ENCODE assay signal across 8 mouse cellular contexts in genomic region chr1:184771202-184771890, GRCm38 (mm10). TPM values are rescaled to one million over a fixed set of nuclear protein-coding genes. Genes with fewer than 3 reads are reported as not detected.
DNase-seq lines count a peak whose midpoint lies in the region; ATAC-seq and TF ChIP-seq lines count a peak whose summit lies in the region.

No protein-coding gene starts in this region.

- no peak for ATAC-seq in Patski
- ATAC-seq in hindbrain, embryonic 15.5 days (ENCODE audit: low FRiP score, low read depth), result peak; percentile 19; the same call in 1 of the 2 replicates
- ATAC-seq in megakaryocyte, adult 5-6 weeks (ENCODE audit: poor library complexity, severe bottlenecking), result peak; percentile 86

- POLR2A ChIA-PET in Patski (lab: Charles Lee), result no interaction called here

- H3K36me3 ChIP-seq in hindbrain, embryonic 15.5 days, result no peaks in the 10 kb centered on the region

- H3K4me3 ChIP-seq in hindbrain, embryonic 15.5 days, result no peak overlapping the region
- H3K4me3 ChIP-seq in left cerebral cortex, adult 2 months, result no peak overlapping the region

- H3K9ac ChIP-seq in hindbrain, embryonic 15.5 days, result no peak overlapping the region

- TF ChIP-seq CTCF in Patski (IDR thresholded peaks at IDR 0.05), result peak; percentile 75
- TF ChIP-seq CTCF in left cerebral cortex, adult 2 months (IDR thresholded peaks at IDR 0.05), result peak; percentile 87

- no peaks in the 10 kb centered on the region for H3K9me3 ChIP-seq in hindbrain, embryonic 15.5 days

- DNase-seq in Patski (ENCODE audit: low read depth, low spot score), result no peak
- DNase-seq in cerebellum, postnatal 25 days, result peak; percentile 68 to 83
- peak; percentile 82 for DNase-seq in gastrocnemius, adult 18-20 months (ENCODE audit: low spot score)
- DNase-seq in left cerebral cortex, adult 2 months (ENCODE audit: extremely low spot score in 1 of 2, low spot score in 2 of 2), result peak; percentile 43 to 64
- DNase-seq in right cerebral cortex, postnatal 10 days (ENCODE audit: low spot score in 2 of 2), result peak; percentile 43 to 75
- peak; percentile 79 for DNase-seq in urinary bladder, postnatal 25 days (ENCODE audit: low spot score)

- no peaks in the 10 kb centered on the region for H3K27me3 ChIP-seq in Patski
- H3K27me3 ChIP-seq in hindbrain, embryonic 15.5 days, result no peaks in the 10 kb centered on the region

- CTCF ChIA-PET in Patski (lab: Charles Lee), result interaction anchor here (0.7 to 1.0 kb wide), 2 partner anchors 9 kb away, joined by 3 read pairs; no protein-coding TSS in a partner anchor

- 34% methylated on average over 18 of the region's 18 CpGs for WGBS in hindbrain, embryonic 15.5 days

- intact Hi-C loops in left cerebral cortex, adult 2 months (cut with DNase I), result no loop called here

- no peak overlapping the region for H3K27ac ChIP-seq in hindbrain, embryonic 15.5 days (replicated peaks)
- H3K27ac ChIP-seq in left cerebral cortex, adult 2 months, result no peak overlapping the region

- peak overlapping the region; percentile 35 for H3K4me2 ChIP-seq in hindbrain, embryonic 15.5 days

- H3K4me1 ChIP-seq in hindbrain, embryonic 15.5 days (replicated peaks), result peaks cover 6% of the 10 kb centered on the region; the same call in 1 of the 2 replicates

- in situ Hi-C loops in Patski (cut with MboI; ENCODE audit: low pct_unique_long_range_greater_than_20kb), result no loop called here

RNA-seq across cellular contexts. Expression of gene Hlx, which starts 38.9 kb away (rescaled TPM):
- polyA plus RNA-seq in Patski (2021), result 1.3 TPM
- total RNA-seq in gastrocnemius, adult 18-20 months (2021), result 1 to 10 TPM; 3.2 to 6.8 TPM
- 2.3 and 3.1 TPM in 2 replicates for polyA plus RNA-seq in hindbrain, embryonic 15.5 days (2015; fragmentation: Nextera tagmentation; extraction: Ambion mirVana)
- total RNA-seq in left cerebral cortex, adult 2 months (2021), result under 1 TPM; 0.30 to 0.84 TPM
- 29.3 and 39.3 TPM in 2 replicates for total RNA-seq in megakaryocyte, adult 5-6 weeks (2015)
- total RNA-seq in megakaryocyte, adult 5-6 weeks (2017), result 23.3 and 27.1 TPM in 2 replicates

RNA-seq across cellular contexts. Expression of gene Marc1, which starts 39.8 kb away (rescaled TPM):
- polyA plus RNA-seq in Patski (2021), result not detected
- under 1 TPM; 0.18 to 0.24 TPM for total RNA-seq in gastrocnemius, adult 18-20 months (2021)
- 0.31 TPM in 1 of 2 replicates, not detected in the other for polyA plus RNA-seq in hindbrain, embryonic 15.5 days (2015; fragmentation: Nextera tagmentation; extraction: Ambion mirVana)
- under 1 TPM in 1 of 2 experiments, not detected in 1; 0.26 TPM for total RNA-seq in left cerebral cortex, adult 2 months (2021)
- total RNA-seq in megakaryocyte, adult 5-6 weeks (2015), result 0.62 TPM in 1 of 2 replicates, not detected in the other
- 0.37 TPM in 1 of 2 replicates, not detected in the other for total RNA-seq in megakaryocyte, adult 5-6 weeks (2017)
